Mouse (Mus musculus): ENCODE measurements at regions not wholly inside any gene's neighbourhood (a gene's known extent, or its start where the extent isn't known, plus 50 kb on each side); places are given as distances from the start of the nearest gene placed in this dataset.

GRCm38 (mm10) chr6:47375705-47376104 is 77.5 kb upstream of the Cul1 start:
- no peak for TF ChIP-seq CTCF (IDR thresholded peaks at IDR 0.05; ENCODE audit: borderline replicate concordance, control insufficient read depth, extremely low read depth, insufficient read depth, low read length, poor library complexity)
- TF ChIP-seq POLR2A (IDR thresholded peaks at IDR 0.05; ENCODE audit: control insufficient read depth, extremely low read depth, insufficient read depth, low read length, poor library complexity), result no peak

All from thymus, adult 2 months (tissue).